Mouse (Mus musculus) splenic B cell, adult 2 months (primary cell): Measurements from ENCODE around the gene Pbx1.

ENCODE experiments used
- DNase-seq: peaks from one replicate; pipeline ENCODE4 v3.0.0-alpha.2; 2011; ENCODE audit warnings: low read depth, low spot score
- H3K27me3 ChIP-seq: 2 replicates; pipeline ENCODE4 v1.6.1; 2012; ENCODE audit warnings: mild to moderate bottlenecking, low read length, moderate library complexity, mixed read lengths; ENCODE audit not compliant: control insufficient read depth, poor library complexity, insufficient read depth, severe bottlenecking
- H3K36me3 ChIP-seq: 2 replicates; pipeline ENCODE4 v1.6.1; 2012; ENCODE audit warnings: mild to moderate bottlenecking, low read length, moderate library complexity, mixed read lengths; ENCODE audit not compliant: control insufficient read depth, poor library complexity, insufficient read depth, severe bottlenecking

The Pbx1 gene

DNA sequence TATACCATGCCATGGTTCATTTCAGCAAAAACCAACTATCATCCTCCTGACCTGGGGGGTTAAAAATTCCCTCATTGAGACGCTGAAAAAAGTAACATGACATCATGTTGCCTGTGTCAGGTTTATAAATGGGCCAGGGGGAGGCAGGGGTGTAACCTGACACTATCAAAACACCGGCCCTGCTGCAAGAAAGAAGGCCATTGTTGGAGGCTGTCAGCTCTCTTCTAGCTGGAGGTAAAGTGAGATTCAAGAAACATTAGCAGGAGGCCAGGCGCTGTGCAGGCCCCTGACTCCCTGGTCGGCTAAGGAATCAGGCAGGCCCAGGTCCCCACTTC lies 49.3 kb downstream of the Pbx1 start:
- Histone ChIP-seq H3K27me3 (no peaks in the 10 kb centered on the region), H3K36me3 (no peaks in the 10 kb centered on the region)
- no peak for DNase-seq

DNA sequence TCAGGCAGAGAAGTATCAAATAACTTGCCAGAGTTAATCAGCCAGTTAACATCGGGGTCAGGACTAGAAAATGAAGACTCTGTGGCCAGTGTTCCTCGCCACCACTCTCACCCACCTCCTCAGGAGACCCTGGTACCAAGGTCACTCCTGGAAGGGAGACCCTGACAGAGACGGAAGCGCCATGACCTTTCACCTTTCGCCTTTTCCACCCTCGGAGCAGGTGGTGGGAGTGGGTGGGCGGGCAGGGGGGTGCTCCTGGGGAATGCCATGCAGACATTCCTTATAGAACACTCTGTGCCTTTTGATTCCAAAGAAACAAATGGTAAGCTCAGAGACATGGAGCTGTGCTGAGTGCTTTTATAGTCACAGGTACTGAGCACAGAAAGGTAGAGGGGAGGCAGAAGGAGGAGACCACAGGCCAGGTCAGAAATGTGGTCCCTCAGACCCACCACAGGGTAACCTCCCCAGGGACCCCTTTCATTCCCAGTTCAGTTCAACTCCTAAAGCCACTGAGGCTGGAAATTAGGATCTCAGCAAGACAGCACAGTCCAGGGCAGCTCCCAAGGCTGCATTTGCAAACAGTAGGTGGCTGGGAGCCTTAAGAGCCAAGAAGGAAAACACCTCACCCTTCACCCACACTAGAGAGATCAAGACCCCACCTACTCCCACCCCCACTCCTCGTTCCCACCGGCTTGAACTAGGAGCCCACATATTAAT lies 49.8 kb downstream of the Pbx1 start:
- H3K36me3 ChIP-seq, result no peaks in the 10 kb centered on the region

DNA sequence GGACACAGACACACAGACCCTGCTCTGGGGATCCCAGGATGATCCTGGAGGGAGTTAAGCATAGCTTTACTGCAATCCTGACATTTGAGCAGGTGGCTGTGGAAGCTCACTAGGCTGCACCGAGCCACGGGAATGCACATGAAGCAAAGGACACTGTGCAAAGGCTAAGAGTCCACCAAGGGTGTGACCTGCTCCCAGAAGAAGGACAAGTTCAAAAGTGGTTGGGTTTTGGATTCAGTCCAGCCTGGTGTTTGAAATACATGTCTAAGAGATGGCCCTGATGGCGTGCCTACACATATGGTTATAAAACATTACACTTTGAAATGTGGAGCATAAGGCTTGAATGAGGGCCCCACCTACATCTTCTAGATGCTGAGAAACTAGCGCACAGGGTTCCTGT lies 50.6 kb downstream of the Pbx1 start:
- Histone ChIP-seq H3K27me3 (no peaks in the 10 kb centered on the region), H3K36me3 (no peaks in the 10 kb centered on the region)
- DNase-seq, result no peak

More for the DNA sequence above, 49.8 kb downstream of the Pbx1 start:
- no peak for DNase-seq
- H3K27me3 ChIP-seq, result no peaks in the 10 kb centered on the region

GRCm38 (mm10) chr1:168380241-168380770 lies 51.8 kb downstream of the Pbx1 start:
- DNase-seq, result no peak
- H3K27me3 ChIP-seq, result no peaks in the 10 kb centered on the region
- H3K36me3 ChIP-seq, result no peaks in the 10 kb centered on the region

GRCm38 (mm10) chr1:168377650-168378049 lies 54.4 kb downstream of the Pbx1 start:
- Histone ChIP-seq H3K36me3 (no peaks in the 10 kb centered on the region), H3K27me3 (no peaks in the 10 kb centered on the region)
- DNase-seq, result no peak

- H3K36me3 ChIP-seq, result no peaks in the 10 kb centered on the region
- no peak for DNase-seq
Measured at GRCm38 (mm10) chr1:168376330-168376729, 55.7 kb downstream of the Pbx1 start.

DNA sequence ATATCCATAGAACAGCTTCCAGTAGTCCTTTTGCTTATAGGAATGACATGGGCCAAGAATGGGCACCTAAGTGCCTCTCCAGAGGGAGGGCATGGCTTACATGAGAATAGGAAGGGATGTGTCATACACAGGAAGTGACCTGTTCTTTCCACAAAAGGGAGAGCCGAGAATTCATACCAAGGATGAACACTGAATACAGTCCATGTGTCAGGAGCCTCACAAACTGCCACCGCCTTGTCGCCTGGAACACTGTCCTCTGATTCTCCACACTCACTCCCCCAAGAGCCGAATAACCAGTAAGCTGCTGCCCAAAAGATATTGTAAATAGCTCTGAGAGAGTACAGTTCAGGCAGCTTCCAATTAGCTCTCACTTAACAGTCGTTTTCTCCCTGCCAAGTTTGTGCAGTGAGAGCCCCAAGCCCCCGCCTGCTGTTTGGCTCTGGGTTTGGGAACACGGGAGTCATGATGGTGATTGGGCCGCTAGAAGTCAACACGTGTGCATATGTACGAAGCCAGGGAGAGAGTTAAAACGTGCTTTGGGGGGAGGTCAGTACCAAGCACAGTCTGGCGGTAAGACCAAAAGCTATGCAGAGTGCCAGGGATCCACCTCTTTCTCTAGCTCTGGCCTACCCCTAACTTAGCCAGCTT lies 57.0 kb downstream of the Pbx1 start:
- no peak for DNase-seq
- H3K36me3 ChIP-seq, result no peaks in the 10 kb centered on the region
- H3K27me3 ChIP-seq, result no peaks in the 10 kb centered on the region

More at GRCm38 (mm10) chr1:168376330-168376729, 55.7 kb downstream of the Pbx1 start:
- H3K27me3 ChIP-seq, result no peaks in the 10 kb centered on the region

DNA sequence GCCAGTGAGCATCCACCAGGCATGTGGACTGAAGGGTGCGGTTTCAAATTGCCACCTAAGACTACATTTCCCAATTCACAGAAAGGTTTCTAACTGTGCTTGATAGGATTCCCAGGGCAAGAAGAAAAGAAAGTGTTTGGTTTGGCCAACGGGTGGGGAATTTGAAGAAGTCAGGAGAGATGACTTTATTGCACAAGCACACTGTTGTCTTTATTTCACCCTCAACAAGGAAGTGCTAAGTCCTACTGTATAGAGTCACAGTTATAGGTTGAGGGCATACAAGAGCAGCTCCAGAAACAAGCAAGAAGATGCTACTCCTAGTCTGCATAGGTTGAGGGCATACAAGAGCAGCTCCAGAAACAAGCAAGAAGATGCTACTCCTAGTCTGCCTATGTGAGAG lies 60.0 kb downstream of the Pbx1 start:
- Histone ChIP-seq H3K36me3 (no peaks in the 10 kb centered on the region), H3K27me3 (no peaks in the 10 kb centered on the region)
- no peak for DNase-seq

- H3K27me3 ChIP-seq, result no peaks in the 10 kb centered on the region
- DNase-seq, result no peak
- H3K36me3 ChIP-seq, result no peaks in the 10 kb centered on the region
Measured at GRCm38 (mm10) chr1:168370966-168371365, 61.1 kb downstream of the Pbx1 start.

GRCm38 (mm10) chr1:168366261-168366660 lies 65.8 kb downstream of the Pbx1 start:
- DNase-seq, result no peak
- Histone ChIP-seq H3K27me3 (no peaks in the 10 kb centered on the region), H3K36me3 (no peaks in the 10 kb centered on the region)

GRCm38 (mm10) chr1:168364325-168364724 lies 67.7 kb downstream of the Pbx1 start:
- no peak for DNase-seq
- H3K36me3 ChIP-seq, result no peaks in the 10 kb centered on the region
- no peaks in the 10 kb centered on the region for H3K27me3 ChIP-seq

GRCm38 (mm10) chr1:168363053-168363452 lies 69.0 kb downstream of the Pbx1 start:
- DNase-seq, result no peak
- Histone ChIP-seq H3K27me3 (no peaks in the 10 kb centered on the region; the same call in 1 of the 2 replicates), H3K36me3 (no peaks in the 10 kb centered on the region)

GRCm38 (mm10) chr1:168362464-168362863 lies 69.6 kb downstream of the Pbx1 start:
- no peaks in the 10 kb centered on the region for H3K36me3 ChIP-seq
- DNase-seq, result no peak
- no peaks in the 10 kb centered on the region; the same call in 1 of the 2 replicates for H3K27me3 ChIP-seq

GRCm38 (mm10) chr1:168357680-168358611 lies 74.1 kb downstream of the Pbx1 start:
- H3K27me3 ChIP-seq, result no peaks in the 10 kb centered on the region; the same call in 1 of the 2 replicates
- no peak for DNase-seq

More at GRCm38 (mm10) chr1:168357680-168358611, 74.1 kb downstream of the Pbx1 start:
- H3K36me3 ChIP-seq, result no peaks in the 10 kb centered on the region
